Mouse (Mus musculus) cerebellum, adult 2 months (tissue): ENCODE results near the gene Rasgrf2.

Source experiments
- CTCF ChIP-seq: fragments of 200-500 bp; IDR thresholded peaks from 2 replicates; pipeline ENCODE4 v1.5.1; 2011; ENCODE audit warnings: low read depth, mild to moderate bottlenecking, control low read depth, low read length, moderate library complexity, borderline replicate concordance; ENCODE audit not compliant: insufficient read depth
- POLR2A ChIP-seq: fragments of 200-500 bp; IDR thresholded peaks from 2 replicates; pipeline ENCODE4 v1.6.1; 2011; ENCODE audit warnings: low read length, control low read depth, borderline replicate concordance; ENCODE audit not compliant: insufficient read depth

DNA sequence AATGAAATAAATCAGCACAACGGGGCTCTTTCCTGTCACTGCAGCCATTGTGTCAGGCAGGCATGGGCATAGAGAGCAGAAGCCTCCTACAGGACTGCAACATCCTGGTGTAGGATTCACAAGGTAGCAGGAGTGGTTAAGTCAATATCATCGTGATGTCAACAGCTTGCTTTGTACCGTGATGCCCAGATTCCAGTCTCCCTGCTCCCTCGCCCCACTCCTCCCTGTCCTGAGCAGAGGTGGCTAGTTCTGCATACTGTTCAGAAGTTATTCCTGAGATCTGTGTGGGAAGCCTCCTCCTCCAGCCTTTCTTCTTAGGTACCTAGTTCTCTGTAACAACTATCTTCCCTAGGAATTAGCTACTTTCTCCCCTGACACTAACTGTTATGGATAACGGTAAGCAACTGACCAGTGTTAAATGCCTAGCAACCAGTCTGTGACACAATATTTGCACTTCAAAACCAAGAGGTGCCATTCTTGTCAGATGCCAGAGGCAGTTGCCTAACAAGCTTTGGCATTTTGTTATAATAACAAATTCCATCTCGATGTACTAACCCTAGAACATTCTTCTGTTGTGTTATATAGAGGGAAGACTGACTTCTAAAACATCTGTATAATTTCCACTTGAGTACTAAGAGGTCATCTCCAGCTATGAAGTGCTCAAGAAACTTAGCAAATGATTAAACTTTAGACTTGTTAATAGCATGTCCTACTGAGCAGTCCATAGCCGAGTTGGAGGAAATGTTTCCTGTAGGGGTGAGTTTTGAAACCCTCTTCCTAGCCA is 201.3 kb downstream of the Rasgrf2 start:
- no peak for TF ChIP-seq CTCF
- no peak for TF ChIP-seq POLR2A
